Mouse (Mus musculus) olfactory bulb, adult 2 months (tissue): Measurements from ENCODE around the gene Pola2.

Experiments
- CTCF ChIP-seq: fragments of 200-500 bp; IDR thresholded peaks from 2 replicates; pipeline ENCODE4 v1.5.1; 2012; ENCODE audit warnings: low read depth, mild to moderate bottlenecking, low read length, moderate library complexity; ENCODE audit not compliant: insufficient read depth
- POLR2A ChIP-seq: fragments of 200-500 bp; IDR thresholded peaks from 2 replicates; pipeline ENCODE4 v1.6.1; 2012; ENCODE audit warnings: mild to moderate bottlenecking, low read depth, low read length, moderate library complexity; ENCODE audit not compliant: insufficient read depth

DNA sequence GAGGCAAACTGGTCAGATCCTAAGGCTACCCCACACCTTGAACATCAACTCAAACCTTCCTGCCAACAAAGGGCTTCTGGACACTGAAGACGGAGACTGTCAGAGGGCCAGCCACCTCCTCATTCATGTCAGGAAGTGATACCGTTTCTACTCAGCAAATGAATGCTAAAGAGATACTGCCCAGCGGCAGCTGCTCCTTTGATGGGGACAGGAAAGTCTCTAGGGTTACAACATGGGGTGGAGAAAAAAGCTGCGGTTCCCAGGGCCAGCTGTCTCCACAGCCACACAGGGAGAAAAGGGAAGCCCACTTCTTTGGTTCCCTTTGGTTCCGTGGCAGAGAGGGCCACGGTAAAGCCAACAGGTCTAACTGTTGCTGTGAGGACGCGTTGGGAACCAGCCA is 19.9 kb downstream of the Pola2 start:
- no peak for TF ChIP-seq CTCF
- TF ChIP-seq POLR2A: no peak
